Mouse (Mus musculus): ENCODE results near the gene Fry.
"Not testable (repeated sequence)": the region's sequence is repeated elsewhere in the genome, so short reads cannot be mapped to it uniquely, and the experiment has no call there.

The Fry gene

GRCm38 (mm10) chr5:150441690-150442089, 323.2 kb downstream of the Fry start:
- CTCF ChIA-PET = interaction anchor here (1.4 to 1.7 kb wide), 2 partner anchors 12 to 224 kb away, joined by 3 to 4 read pairs; no protein-coding TSS in a partner anchor

GRCm38 (mm10) chr5:150451281-150452003, 333.0 kb downstream of the Fry start:
- CTCF ChIA-PET = no interaction called here

DNA sequence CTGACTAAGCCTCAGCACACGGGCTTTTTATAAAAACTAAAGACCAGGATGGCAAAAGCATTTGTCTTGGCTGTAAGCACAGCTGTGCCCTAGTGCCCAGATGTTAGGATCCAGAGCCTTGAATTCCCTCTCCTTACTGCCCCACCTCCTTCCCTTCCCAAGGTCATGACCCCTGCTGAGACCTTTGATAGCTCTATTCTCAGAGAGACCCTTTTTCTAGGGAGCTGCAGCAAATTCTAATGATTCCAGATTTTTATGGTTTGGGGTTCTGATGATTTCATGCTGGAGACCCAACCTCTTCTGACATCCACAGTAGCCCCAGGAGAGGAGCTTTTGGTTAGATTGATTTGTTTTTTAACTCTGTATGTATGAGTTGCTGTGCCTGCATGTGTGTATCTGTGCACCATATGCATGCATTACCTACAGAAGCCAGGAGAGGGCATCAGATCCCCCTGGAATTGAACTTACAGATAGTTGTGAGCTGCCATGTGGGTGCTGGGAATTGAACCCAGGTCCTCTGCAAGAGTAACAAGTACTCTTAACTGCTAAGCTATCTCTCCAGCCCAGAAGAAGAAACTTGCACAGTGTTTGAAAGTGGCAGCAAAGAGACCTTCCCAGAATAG, 333.7 kb downstream of the Fry start:
- CTCF ChIA-PET = interaction anchor here (0.5 kb wide), 1 partner anchor 31 kb away, joined by 3 read pairs; no protein-coding TSS in a partner anchor

DNA sequence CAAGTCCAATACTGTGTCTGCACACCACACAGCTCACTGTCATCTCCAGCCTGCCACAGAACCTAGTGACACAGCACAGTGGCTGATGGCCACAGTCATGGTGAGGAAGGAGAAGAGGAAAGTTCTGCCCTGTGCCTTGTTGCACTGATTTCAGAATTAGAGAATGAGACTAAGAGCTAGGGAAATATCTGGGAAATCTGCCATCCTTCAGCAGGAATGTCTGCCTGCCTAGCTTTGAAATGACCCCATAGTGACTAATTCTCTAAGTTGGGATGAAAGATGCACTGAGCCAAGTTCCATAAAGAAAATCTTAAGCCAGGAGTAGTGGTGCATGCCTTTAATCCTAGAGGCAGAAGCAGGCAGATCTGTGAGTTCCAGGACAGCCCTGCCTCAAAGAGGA, 334.2 kb downstream of the Fry start:
- CTCF ChIA-PET = interaction anchor here (0.5 to 1.7 kb wide), 2 partner anchors 11 to 30 kb away, joined by 3 to 4 read pairs; no protein-coding TSS in a partner anchor

- CTCF ChIA-PET = interaction anchor here (1.7 kb wide), 1 partner anchor 12 kb away, joined by 4 read pairs; no protein-coding TSS in a partner anchor
Observed at GRCm38 (mm10) chr5:150453490-150453889, 335.0 kb downstream of the Fry start.

GRCm38 (mm10) chr5:150457165-150457903, 338.9 kb downstream of the Fry start:
- CTCF ChIA-PET = no interaction called here

DNA sequence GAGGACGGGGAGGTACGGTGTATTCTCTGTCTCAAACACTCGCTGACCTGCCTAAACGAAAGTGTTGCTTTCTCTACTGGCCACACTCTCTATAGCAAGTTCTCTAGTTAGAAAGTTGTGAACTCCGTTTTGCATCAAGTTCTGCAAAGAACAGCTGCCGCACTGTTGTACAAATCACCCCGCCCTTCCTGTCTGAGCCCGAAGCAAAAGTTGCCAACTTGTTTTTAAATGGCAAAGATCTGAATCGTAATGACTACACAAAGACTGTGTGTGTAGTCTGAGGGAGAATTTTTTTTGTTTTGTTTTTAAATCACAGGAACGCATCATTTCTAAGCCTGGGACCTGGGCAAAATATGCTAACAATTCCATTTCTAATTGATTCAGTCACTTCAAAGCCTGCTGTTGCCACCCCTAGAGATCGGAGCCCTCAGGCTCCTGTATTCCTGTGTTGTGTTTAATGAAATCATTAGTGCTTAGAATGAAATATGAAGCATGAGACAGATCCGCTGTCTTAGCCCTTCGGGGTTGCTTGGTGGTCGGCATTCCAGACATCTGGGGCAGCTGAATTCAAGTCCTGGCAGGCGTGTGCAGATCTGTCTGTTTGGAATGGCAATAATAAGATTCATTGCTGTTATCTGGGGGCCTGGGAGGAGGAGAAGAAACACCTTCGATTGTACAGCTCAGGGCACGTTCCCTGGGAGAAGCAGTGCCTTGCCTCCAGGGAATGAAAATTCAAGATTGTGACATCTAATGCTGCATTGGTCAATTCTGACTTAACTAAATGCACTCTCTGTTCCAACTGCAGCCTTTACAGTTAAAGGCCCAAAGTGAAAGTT, 339.7 kb downstream of the Fry start:
- CTCF ChIA-PET = interaction anchor here (0.6 kb wide), 1 partner anchor 10 kb away, joined by 3 read pairs; no protein-coding TSS in a partner anchor

- CTCF ChIA-PET = no interaction called here
Observed at GRCm38 (mm10) chr5:150459801-150460200, 341.4 kb downstream of the Fry start.

- CTCF ChIA-PET = no interaction called here
Observed at GRCm38 (mm10) chr5:150464721-150465120, 346.3 kb downstream of the Fry start.

DNA sequence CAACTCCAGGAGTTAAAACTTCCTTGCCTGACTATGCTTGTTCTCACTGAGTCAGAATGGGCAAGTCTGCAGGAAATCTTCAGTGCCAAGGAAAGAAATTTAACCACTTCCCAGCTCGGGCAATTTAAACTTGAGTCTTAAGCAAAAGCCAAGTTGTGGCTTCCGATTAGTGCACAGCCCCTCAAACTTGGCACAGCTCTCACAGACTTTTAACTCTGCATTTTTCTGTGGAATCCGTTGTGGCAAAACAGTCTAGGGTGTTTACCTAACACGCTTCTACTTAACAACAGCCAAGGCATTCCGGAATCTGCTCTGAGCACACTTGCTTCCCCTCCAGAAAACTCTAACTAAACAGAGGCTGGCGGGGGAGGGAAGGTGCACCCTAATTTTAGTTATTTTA, 346.8 kb downstream of the Fry start:
- CTCF ChIA-PET = no interaction called here

DNA sequence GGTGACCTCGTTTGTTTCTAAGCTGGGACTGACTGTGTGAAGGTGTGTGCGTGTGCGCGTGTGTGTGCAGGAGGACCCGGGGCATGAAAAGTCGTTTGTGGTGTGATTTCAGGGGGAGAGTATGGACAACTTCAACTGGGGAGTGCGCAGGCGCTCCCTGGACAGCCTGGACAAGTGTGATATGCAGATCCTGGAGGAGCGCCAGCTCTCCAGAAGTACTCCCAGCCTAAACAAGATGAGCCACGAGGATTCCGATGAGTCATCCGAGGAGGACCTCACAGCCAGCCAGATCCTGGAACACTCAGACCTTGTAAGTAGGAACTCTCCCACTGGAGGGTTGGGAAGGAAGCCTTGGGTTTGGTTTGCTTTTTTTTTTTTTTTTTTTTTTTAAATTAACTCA, 347.7 kb downstream of the Fry start:
- CTCF ChIA-PET = interaction anchor here (0.7 kb wide), 2 partner anchors 364 to 686 kb away, joined by 3 read pairs; no protein-coding TSS in a partner anchor

DNA sequence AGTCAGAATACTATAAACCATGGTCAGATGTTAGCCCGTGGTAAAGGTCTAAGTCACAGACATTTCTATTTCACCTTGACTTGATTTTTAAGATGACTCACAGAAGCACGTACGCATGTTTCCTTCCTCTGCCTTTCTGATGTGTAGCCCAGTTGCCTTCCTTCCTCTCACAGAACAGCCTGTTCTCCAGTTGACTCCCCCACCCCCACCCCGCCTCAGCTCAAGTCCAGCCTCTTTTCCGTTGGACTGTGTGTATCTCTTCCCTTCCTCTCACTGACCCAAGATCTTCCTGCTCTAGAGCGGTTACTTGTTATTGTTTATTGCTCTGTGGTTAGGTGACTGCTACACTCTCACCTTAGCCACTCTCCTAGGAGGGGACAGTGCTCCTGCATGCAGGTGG, 350.0 kb downstream of the Fry start:
- CTCF ChIA-PET = interaction anchor here (1.0 kb wide), 1 partner anchor 103 kb away, joined by 11 read pairs; no protein-coding TSS in a partner anchor

DNA sequence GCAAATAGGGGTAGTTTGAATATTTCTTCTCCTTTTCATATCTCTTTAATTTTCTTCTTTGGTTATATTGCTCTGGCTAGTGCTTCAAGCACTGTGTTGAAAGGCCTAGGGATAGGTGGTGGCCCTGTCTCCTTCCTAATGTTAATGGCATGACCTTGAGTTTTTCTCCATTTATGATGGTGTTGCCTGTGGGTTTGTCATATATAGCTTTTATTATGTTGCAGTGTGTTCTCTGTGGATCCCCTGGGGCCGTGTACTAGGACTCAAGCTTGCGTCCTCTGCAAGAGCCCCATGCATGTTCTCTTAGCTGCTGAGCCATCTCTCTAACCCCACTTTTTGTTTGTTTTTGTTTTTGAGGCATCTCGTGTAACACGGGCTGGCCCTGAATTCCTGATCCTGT, 358.9 kb downstream of the Fry start:
- CTCF ChIA-PET = interaction anchor here (0.6 kb wide), 1 partner anchor 70 kb away, joined by 11 read pairs; no protein-coding TSS in a partner anchor

- CTCF ChIA-PET = interaction anchor here (0.7 kb wide), 1 partner anchor 121 kb away, joined by 3 read pairs; no protein-coding TSS in a partner anchor
Observed at GRCm38 (mm10) chr5:150478612-150479011, 360.2 kb downstream of the Fry start.

GRCm38 (mm10) chr5:150485198-150485597, 366.8 kb downstream of the Fry start:
- CTCF ChIA-PET = no interaction called here

- CTCF ChIA-PET = interaction anchor here (0.6 kb wide), 1 partner anchor 245 kb away, joined by 3 read pairs; no protein-coding TSS in a partner anchor
Observed at GRCm38 (mm10) chr5:150490285-150490684, 371.8 kb downstream of the Fry start.

DNA sequence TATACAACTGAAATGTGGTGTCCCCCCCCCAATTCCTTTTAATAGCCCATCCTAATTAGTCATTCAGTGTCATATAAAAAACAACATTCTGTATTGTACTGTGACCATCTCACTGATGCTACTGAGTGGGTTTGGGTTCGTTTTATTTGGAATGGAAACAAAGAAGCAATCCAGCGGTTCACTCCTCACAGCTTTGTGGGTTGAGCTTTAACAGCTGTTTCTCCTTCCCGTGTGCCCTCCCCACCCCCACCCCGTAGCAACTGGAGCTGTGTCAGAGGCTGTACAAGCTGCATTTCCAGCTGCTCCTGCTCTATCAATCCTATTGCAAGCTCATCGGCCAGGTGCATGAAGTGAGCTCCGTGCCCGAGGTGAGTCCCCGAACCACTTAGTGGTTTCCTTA, 372.4 kb downstream of the Fry start:
- CTCF ChIA-PET = interaction anchor here (0.6 kb wide), 1 partner anchor 245 kb away, joined by 3 read pairs; no protein-coding TSS in a partner anchor

DNA sequence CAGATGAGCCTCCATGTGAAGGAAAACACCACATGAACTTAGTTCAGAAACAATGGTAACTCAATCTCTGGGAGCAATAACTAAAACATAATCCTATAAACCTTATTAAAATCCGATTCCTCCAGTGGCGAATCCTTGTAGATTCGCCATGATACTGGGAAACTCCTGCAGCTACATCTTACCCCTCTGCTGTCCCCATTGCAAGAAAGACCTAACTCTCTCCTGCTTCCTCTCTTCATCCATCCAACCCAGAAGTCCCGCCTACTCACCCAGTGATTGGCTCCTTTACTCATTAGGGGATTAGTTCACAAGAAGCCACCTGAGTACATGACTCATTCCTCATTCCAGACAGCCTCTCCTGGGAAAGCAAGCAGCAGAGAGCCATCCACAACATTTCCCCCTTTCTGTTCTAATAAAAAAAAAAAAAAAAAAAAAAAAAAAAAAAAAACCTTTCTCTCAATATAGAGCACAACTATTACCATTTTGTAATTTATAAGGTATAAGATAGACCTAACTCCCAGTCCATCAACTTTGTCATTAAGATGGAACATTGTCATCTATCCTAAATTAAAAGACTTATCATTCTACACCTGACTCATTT, 373.2 kb downstream of the Fry start:
- CTCF ChIA-PET = not testable (repeated sequence)

DNA sequence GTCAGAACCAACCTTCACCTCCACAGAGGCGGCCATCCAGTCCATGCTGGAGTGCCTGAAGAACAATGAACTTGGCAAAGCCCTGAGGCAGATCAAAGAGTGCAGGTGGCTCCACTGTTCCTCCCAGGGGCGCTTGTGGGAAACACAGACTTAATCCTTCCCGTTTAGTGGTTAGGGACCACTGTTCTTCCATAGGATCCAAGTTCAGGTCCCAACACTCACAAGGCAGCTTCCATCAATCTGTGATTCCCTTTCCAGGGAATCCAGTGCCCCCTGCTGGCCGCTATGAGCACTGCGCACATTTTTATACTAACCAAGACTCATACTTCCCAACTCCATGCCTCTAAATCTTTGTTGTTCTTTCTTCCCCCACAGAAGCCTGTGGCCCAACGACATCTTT, 377.3 kb downstream of the Fry start:
- CTCF ChIA-PET = no interaction called here

DNA sequence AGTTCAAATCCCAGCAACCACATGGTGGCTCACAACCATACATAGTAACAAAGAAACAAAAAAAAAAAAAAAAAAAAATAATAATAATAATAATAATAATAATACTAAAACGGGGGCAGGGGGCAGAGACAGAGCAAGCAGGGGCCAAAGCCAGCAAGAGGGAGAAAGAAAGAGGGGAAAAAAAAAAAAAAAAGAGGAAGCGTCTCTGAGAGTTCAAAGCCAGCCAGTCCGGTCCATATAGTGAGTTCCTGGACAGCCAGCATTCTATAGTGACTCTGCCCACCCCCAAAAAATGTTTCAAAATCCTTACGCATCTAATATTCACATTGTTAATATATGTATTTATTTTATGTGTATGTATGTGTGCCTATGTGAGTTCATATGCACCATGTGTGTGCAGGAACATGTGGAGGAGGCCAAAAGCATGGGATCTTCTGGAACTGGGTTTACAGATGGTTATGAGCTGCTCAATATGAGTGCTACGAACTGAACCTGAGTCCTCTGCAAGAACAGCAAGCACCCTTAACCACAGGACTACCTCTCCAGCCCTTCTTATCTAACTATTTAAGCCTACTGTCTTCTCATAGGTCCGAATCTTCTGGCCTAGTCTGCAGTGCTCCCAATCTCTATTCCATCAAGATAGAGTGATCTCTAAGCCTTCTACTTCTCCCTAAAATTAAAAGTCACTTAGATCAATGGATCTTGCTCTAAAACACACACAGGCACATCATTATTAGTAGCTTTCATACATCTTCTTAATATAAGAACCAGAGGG, 392.2 kb downstream of the Fry start:
- CTCF ChIA-PET = no interaction called here

All from spleen, embryonic (tissue).